ENCODE assay signal across 16 mouse cellular contexts in the genomic region with DNA sequence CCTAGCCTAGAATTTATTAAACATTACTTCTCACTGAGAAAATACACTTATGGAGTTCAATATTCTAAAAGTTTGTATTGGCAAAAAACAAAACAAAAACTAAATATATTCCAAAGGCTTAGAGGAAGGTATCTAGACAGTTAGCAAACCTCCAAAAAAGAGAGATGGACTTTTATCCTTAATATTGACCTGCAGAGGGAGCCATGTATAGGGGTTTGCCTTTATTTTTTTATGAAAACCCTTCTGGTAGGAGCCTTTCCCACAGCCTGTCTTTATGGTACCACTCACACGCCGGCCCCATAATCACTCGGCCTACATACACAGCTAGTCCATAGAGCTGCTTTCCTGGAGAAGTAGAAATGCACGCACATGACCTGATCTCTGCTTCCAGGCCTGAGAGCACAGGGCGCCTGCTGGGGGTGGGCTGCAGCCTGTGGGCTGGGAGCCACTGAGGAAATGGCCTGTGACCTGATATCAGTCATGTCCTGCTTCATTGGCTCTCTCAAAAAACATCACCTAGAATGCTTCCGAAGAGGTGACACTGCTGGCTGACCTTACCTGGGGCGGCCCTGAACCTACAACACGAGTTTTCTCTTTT.
DNase-seq lines count a peak whose midpoint lies in the region; ATAC-seq and TF ChIP-seq lines count a peak whose summit lies in the region.
"Had no signal": no experiment of that assay in that cellular context is flagged by ENCODE, and none has a peak within 500 bp of the region (broad histone marks: within the 10 kb centered on the region; RNA-seq: fewer than 3 reads in every experiment).

No protein-coding gene starts in this region.

- ATAC-seq in hindbrain, postnatal 0 days, result no peak
- no peak for ATAC-seq in hindbrain, embryonic 12.5 days (ENCODE audit: low FRiP score)
- ATAC-seq in liver, postnatal 0 days, result no peak
- no peak for ATAC-seq in embryonic facial prominence, embryonic 14.5 days (ENCODE audit: low read depth)
- ATAC-seq in stomach, embryonic 14.5 days (ENCODE audit: insufficient number of reproducible peaks, insufficient read depth, low FRiP score, low read depth), result peak; percentile 30; the same call in 1 of the 2 replicates
- ATAC-seq: forebrain, embryonic 14.5 days; midbrain, embryonic 16.5 days; Patski had no signal

- no peaks in the 10 kb centered on the region for H3K27me3 ChIP-seq in hindbrain, postnatal 0 days (ENCODE audit: insufficient read depth, low read length)
- no peaks in the 10 kb centered on the region for H3K27me3 ChIP-seq in hindbrain, embryonic 12.5 days
- no peaks in the 10 kb centered on the region for H3K27me3 ChIP-seq in liver, postnatal 0 days (ENCODE audit: insufficient read depth, low read length)
- no peaks in the 10 kb centered on the region for H3K27me3 ChIP-seq in embryonic facial prominence, embryonic 14.5 days (replicated peaks; ENCODE audit: control insufficient read depth, insufficient read depth, low read length)
- H3K27me3 ChIP-seq in stomach, embryonic 14.5 days (ENCODE audit: control insufficient read depth, insufficient read depth, low read length), result no peaks in the 10 kb centered on the region
- H3K27me3 ChIP-seq: CH12.LX, Patski had no signal

- H3K27ac ChIP-seq in hindbrain, postnatal 0 days, result no peak overlapping the region
- no peak overlapping the region for H3K27ac ChIP-seq in hindbrain, embryonic 12.5 days
- H3K27ac ChIP-seq in liver, postnatal 0 days (ENCODE audit: low read depth), result no peak overlapping the region
- no peak overlapping the region for H3K27ac ChIP-seq in embryonic facial prominence, embryonic 14.5 days (replicated peaks; ENCODE audit: low read depth, low read length)
- H3K27ac ChIP-seq in stomach, embryonic 14.5 days (ENCODE audit: low read length), result no peak overlapping the region
- H3K27ac ChIP-seq: hindbrain, embryonic 14.5 days; limb, embryonic 10.5 days had no signal

- H3K9ac ChIP-seq in hindbrain, postnatal 0 days (replicated peaks; ENCODE audit: low read length), result no peak overlapping the region
- no peak overlapping the region for H3K9ac ChIP-seq in hindbrain, embryonic 12.5 days
- H3K9ac ChIP-seq in liver, postnatal 0 days (replicated peaks), result no peak overlapping the region
- H3K9ac ChIP-seq in embryonic facial prominence, embryonic 14.5 days (ENCODE audit: low read depth, low read length), result no peak overlapping the region
- no peak overlapping the region for H3K9ac ChIP-seq in stomach, embryonic 14.5 days (replicated peaks; ENCODE audit: low read depth, low read length)
- H3K9ac ChIP-seq: hindbrain, embryonic 14.5 days had no signal

- peak; percentile 24 for DNase-seq in hindbrain, postnatal 0 days (ENCODE audit: low spot score)
- no peak for DNase-seq in liver, postnatal 0 days
- DNase-seq in liver, result no peak
- DNase-seq in embryonic facial prominence, embryonic 14.5 days (ENCODE audit: low spot score), result peak; percentile 37
- DNase-seq in adrenal gland, adult 8-10 months, result no peak
- DNase-seq: cerebellum, postnatal 36 days; lung, adult 18-20 months; right cerebral cortex, postnatal 14 days had no signal

- no peak overlapping the region for H3K4me2 ChIP-seq in hindbrain, postnatal 0 days (ENCODE audit: low read depth, low read length)
- H3K4me2 ChIP-seq in hindbrain, embryonic 12.5 days (replicated peaks), result no peak overlapping the region
- H3K4me2 ChIP-seq in liver, postnatal 0 days (ENCODE audit: low read depth, low read length), result no peak overlapping the region
- H3K4me2 ChIP-seq in embryonic facial prominence, embryonic 14.5 days (ENCODE audit: low read depth, low read length), result no peak overlapping the region
- no peak overlapping the region for H3K4me2 ChIP-seq in stomach, embryonic 14.5 days (replicated peaks; ENCODE audit: low read depth, low read length)
- H3K4me2 ChIP-seq: hindbrain, embryonic 14.5 days had no signal

- no peaks in the 10 kb centered on the region for H3K36me3 ChIP-seq in hindbrain, postnatal 0 days (ENCODE audit: insufficient read depth, low read length)
- peaks cover 8% of the 10 kb centered on the region; the same call in 1 of the 2 replicates for H3K36me3 ChIP-seq in hindbrain, embryonic 12.5 days
- H3K36me3 ChIP-seq in liver, postnatal 0 days (replicated peaks; ENCODE audit: insufficient read depth, low read length), result no peaks in the 10 kb centered on the region
- H3K36me3 ChIP-seq in embryonic facial prominence, embryonic 14.5 days (ENCODE audit: control insufficient read depth, insufficient read depth, low read length), result no peaks in the 10 kb centered on the region
- no peaks in the 10 kb centered on the region for H3K36me3 ChIP-seq in stomach, embryonic 14.5 days (ENCODE audit: control insufficient read depth, insufficient read depth, low read length)

- H3K9me3 ChIP-seq in hindbrain, postnatal 0 days (ENCODE audit: low read length), result no peaks in the 10 kb centered on the region
- no peaks in the 10 kb centered on the region for H3K9me3 ChIP-seq in hindbrain, embryonic 12.5 days (replicated peaks)
- no peaks in the 10 kb centered on the region for H3K9me3 ChIP-seq in liver, postnatal 0 days (ENCODE audit: low read length)
- no peaks in the 10 kb centered on the region for H3K9me3 ChIP-seq in embryonic facial prominence, embryonic 14.5 days (ENCODE audit: control insufficient read depth, low read length)
- no peaks in the 10 kb centered on the region for H3K9me3 ChIP-seq in stomach, embryonic 14.5 days (ENCODE audit: control insufficient read depth, low read depth, low read length)
- H3K9me3 ChIP-seq: limb, embryonic 10.5 days had no signal

- no peak overlapping the region for H3K4me3 ChIP-seq in hindbrain, postnatal 0 days (ENCODE audit: low read length)
- H3K4me3 ChIP-seq in hindbrain, embryonic 12.5 days, result no peak overlapping the region
- H3K4me3 ChIP-seq in liver, postnatal 0 days (ENCODE audit: low read depth, low read length), result no peak overlapping the region
- H3K4me3 ChIP-seq in embryonic facial prominence, embryonic 14.5 days (ENCODE audit: low read depth, low read length), result no peak overlapping the region
- H3K4me3 ChIP-seq in stomach, embryonic 14.5 days (ENCODE audit: low read depth, low read length), result no peak overlapping the region
- H3K4me3 ChIP-seq: limb, embryonic 10.5 days had no signal

- no peak for TF ChIP-seq EP300 in liver, postnatal 0 days (IDR thresholded peaks at IDR 0.05; ENCODE audit: low read depth)

- 88% methylated on average over 8 of the region's 8 CpGs for WGBS in hindbrain, postnatal 0 days
- 70% methylated on average over 8 of the region's 8 CpGs for WGBS in hindbrain, embryonic 12.5 days
- WGBS in liver, postnatal 0 days (ENCODE audit: insufficient replicate concordance), result 82% methylated on average over 8 of the region's 8 CpGs
- 68% methylated on average over 8 of the region's 8 CpGs for WGBS in embryonic facial prominence, embryonic 14.5 days
- WGBS in stomach, embryonic 14.5 days, result 82% methylated on average over 8 of the region's 8 CpGs

- no peaks in the 10 kb centered on the region for H3K4me1 ChIP-seq in hindbrain, postnatal 0 days (ENCODE audit: insufficient read depth, low read length)
- no peaks in the 10 kb centered on the region for H3K4me1 ChIP-seq in hindbrain, embryonic 12.5 days
- H3K4me1 ChIP-seq in liver, postnatal 0 days (ENCODE audit: insufficient read depth), result no peaks in the 10 kb centered on the region
- no peaks in the 10 kb centered on the region for H3K4me1 ChIP-seq in embryonic facial prominence, embryonic 14.5 days (ENCODE audit: control insufficient read depth, insufficient read depth, low read length)
- no peaks in the 10 kb centered on the region for H3K4me1 ChIP-seq in stomach, embryonic 14.5 days (ENCODE audit: control insufficient read depth, insufficient read depth, low read length)
- H3K4me1 ChIP-seq: limb, embryonic 10.5 days had no signal

- peak; percentile 26 for TF ChIP-seq CTCF in hindbrain, postnatal 0 days (IDR thresholded peaks at IDR 0.05; ENCODE audit: low read depth)
- TF ChIP-seq CTCF in liver, postnatal 0 days (IDR thresholded peaks at IDR 0.05; ENCODE audit: low read depth), result peak; percentile 28

Comparison
In these comparisons a context has a peak if more than half of its experiments do, and no peak if none do; other contexts are left out.
1. DNase-seq: peak in hindbrain, postnatal 0 days (single experiment) and embryonic facial prominence, embryonic 14.5 days (single experiment); none in liver, postnatal 0 days (single experiment), liver (single experiment) and adrenal gland, adult 8-10 months (single experiment).